Mouse (Mus musculus): Measurements from ENCODE around the gene Ugt1a2. TPM values are rescaled to one million over a fixed set of nuclear protein-coding genes. Genes with fewer than 3 reads are reported as not detected.

The Ugt1a2 gene
- polyA plus RNA-seq, 1 experiment, result not detected

GRCm38 (mm10) chr1:88264237-88264868 lies 64.0 kb downstream of the Ugt1a2 start:
- TF ChIP-seq POLR2A (IDR thresholded peaks at IDR 0.05; ENCODE audit: insufficient read depth, low read depth, low read length), result no peak
- no peak for TF ChIP-seq CTCF (IDR thresholded peaks at IDR 0.05; ENCODE audit: insufficient read depth, low read depth, low read length)
- no peak overlapping the region for H3K27ac ChIP-seq (ENCODE audit: insufficient read depth, low read depth, low read length)
- 88% methylated on average over 7 of the region's 7 CpGs for WGBS

GRCm38 (mm10) chr1:88264869-88265240 lies 64.5 kb downstream of the Ugt1a2 start:
- Histone ChIP-seq H3K27ac (ENCODE audit: insufficient read depth, low read depth, low read length) (no peak overlapping the region), H3K4me3 (ENCODE audit: insufficient read depth, low read depth, low read length) (no peak overlapping the region), H3K4me1 (ENCODE audit: control insufficient read depth, insufficient read depth, low read length) (peaks cover 3% of the 10 kb centered on the region; the same call in 1 of the 2 replicates)
- TF ChIP-seq POLR2A (IDR thresholded peaks at IDR 0.05; ENCODE audit: insufficient read depth, low read depth, low read length), result no peak
- no peak for TF ChIP-seq CTCF (IDR thresholded peaks at IDR 0.05; ENCODE audit: insufficient read depth, low read depth, low read length)
- WGBS, result 76% methylated on average over 4 of the region's 4 CpGs

More at GRCm38 (mm10) chr1:88264237-88264868, 64.0 kb downstream of the Ugt1a2 start:
- Histone ChIP-seq H3K4me3 (ENCODE audit: insufficient read depth, low read depth, low read length) (no peak overlapping the region), H3K4me1 (ENCODE audit: control insufficient read depth, insufficient read depth, low read length) (peaks cover 3% of the 10 kb centered on the region; the same call in 1 of the 2 replicates)

GRCm38 (mm10) chr1:88266123-88266522 lies 65.7 kb downstream of the Ugt1a2 start:
- Histone ChIP-seq H3K27ac (ENCODE audit: insufficient read depth, low read depth, low read length) (no peak overlapping the region), H3K4me3 (ENCODE audit: insufficient read depth, low read depth, low read length) (no peak overlapping the region), H3K4me1 (ENCODE audit: control insufficient read depth, insufficient read depth, low read length) (peaks cover 3% of the 10 kb centered on the region; the same call in 1 of the 2 replicates)
- WGBS, result 91% methylated on average over 13 of the region's 13 CpGs
- TF ChIP-seq CTCF (IDR thresholded peaks at IDR 0.05; ENCODE audit: insufficient read depth, low read depth, low read length), result no peak
- TF ChIP-seq POLR2A (IDR thresholded peaks at IDR 0.05; ENCODE audit: insufficient read depth, low read depth, low read length), result no peak

- WGBS, result 93% methylated on average over 6 of the region's 6 CpGs
- Histone ChIP-seq H3K4me1 (ENCODE audit: control insufficient read depth, insufficient read depth, low read length) (no peaks in the 10 kb centered on the region), H3K4me3 (ENCODE audit: insufficient read depth, low read depth, low read length) (no peak overlapping the region), H3K27ac (ENCODE audit: insufficient read depth, low read depth, low read length) (no peak overlapping the region)
- TF ChIP-seq POLR2A (IDR thresholded peaks at IDR 0.05; ENCODE audit: insufficient read depth, low read depth, low read length) (no peak), CTCF (IDR thresholded peaks at IDR 0.05; ENCODE audit: insufficient read depth, low read depth, low read length) (no peak)
Observed at GRCm38 (mm10) chr1:88267489-88267888, 67.1 kb downstream of the Ugt1a2 start.

GRCm38 (mm10) chr1:88268070-88268469 lies 67.7 kb downstream of the Ugt1a2 start:
- no peak overlapping the region for H3K4me3 ChIP-seq (ENCODE audit: insufficient read depth, low read depth, low read length)
- H3K4me1 ChIP-seq (ENCODE audit: control insufficient read depth, insufficient read depth, low read length), result no peaks in the 10 kb centered on the region
- H3K27ac ChIP-seq (ENCODE audit: insufficient read depth, low read depth, low read length), result no peak overlapping the region
- TF ChIP-seq POLR2A (IDR thresholded peaks at IDR 0.05; ENCODE audit: insufficient read depth, low read depth, low read length) (no peak), CTCF (IDR thresholded peaks at IDR 0.05; ENCODE audit: insufficient read depth, low read depth, low read length) (no peak)
- 86% methylated on average over 6 of the region's 6 CpGs for WGBS

Other genes starting within 250 kb of the Ugt1a2 start
- not detected in 2 replicates for gene Usp40, start 192.1 kb upstream of the Ugt1a2 start, polyA plus RNA-seq (2012; ENCODE audit: insufficient read depth, insufficient read length, low replicate concordance, missing spikeins)
- not detected in 2 replicates for gene Ugt1a10, start 145.2 kb upstream of the Ugt1a2 start, polyA plus RNA-seq (2012; ENCODE audit: insufficient read depth, insufficient read length, low replicate concordance, missing spikeins)
- not detected in 2 replicates for gene Ugt1a9, start 129.8 kb upstream of the Ugt1a2 start, polyA plus RNA-seq (2012; ENCODE audit: insufficient read depth, insufficient read length, low replicate concordance, missing spikeins)
- not detected in 2 replicates for gene Ugt1a8, start 112.8 kb upstream of the Ugt1a2 start, polyA plus RNA-seq (2012; ENCODE audit: insufficient read depth, insufficient read length, low replicate concordance, missing spikeins)
- not detected in 2 replicates for gene Ugt1a7c, start 105.5 kb upstream of the Ugt1a2 start, polyA plus RNA-seq (2012; ENCODE audit: insufficient read depth, insufficient read length, low replicate concordance, missing spikeins)
- gene Ugt1a6b, start 97.3 kb upstream of the Ugt1a2 start, polyA plus RNA-seq (2012; ENCODE audit: insufficient read depth, insufficient read length, low replicate concordance, missing spikeins), result not detected in 2 replicates
- gene Ugt1a6a, start 65.8 kb upstream of the Ugt1a2 start, polyA plus RNA-seq (2012; ENCODE audit: insufficient read depth, insufficient read length, low replicate concordance, missing spikeins), result not detected in 2 replicates
- not detected in 2 replicates for gene Ugt1a5, start 34.6 kb upstream of the Ugt1a2 start, polyA plus RNA-seq (2012; ENCODE audit: insufficient read depth, insufficient read length, low replicate concordance, missing spikeins)
- not detected in 2 replicates for gene Dnajb3, start 5.2 kb downstream of the Ugt1a2 start, polyA plus RNA-seq (2012; ENCODE audit: insufficient read depth, insufficient read length, low replicate concordance, missing spikeins)
- not detected in 2 replicates for gene Ugt1a1, start 11.4 kb downstream of the Ugt1a2 start, polyA plus RNA-seq (2012; ENCODE audit: insufficient read depth, insufficient read length, low replicate concordance, missing spikeins)
- gene Mroh2a, start 26.4 kb downstream of the Ugt1a2 start, polyA plus RNA-seq (2012; ENCODE audit: insufficient read depth, insufficient read length, low replicate concordance, missing spikeins), result not detected in 2 replicates
- gene Hjurp, start 77.0 kb downstream of the Ugt1a2 start, polyA plus RNA-seq (2012; ENCODE audit: insufficient read depth, insufficient read length, low replicate concordance, missing spikeins), result 157 TPM in 1 of 2 replicates, not detected in the other
- not detected in 2 replicates for gene Trpm8, start 77.1 kb downstream of the Ugt1a2 start, polyA plus RNA-seq (2012; ENCODE audit: insufficient read depth, insufficient read length, low replicate concordance, missing spikeins)
- not detected in 2 replicates for gene Spp2, start 206.4 kb downstream of the Ugt1a2 start, polyA plus RNA-seq (2012; ENCODE audit: insufficient read depth, insufficient read length, low replicate concordance, missing spikeins)